In the genomic region with DNA sequence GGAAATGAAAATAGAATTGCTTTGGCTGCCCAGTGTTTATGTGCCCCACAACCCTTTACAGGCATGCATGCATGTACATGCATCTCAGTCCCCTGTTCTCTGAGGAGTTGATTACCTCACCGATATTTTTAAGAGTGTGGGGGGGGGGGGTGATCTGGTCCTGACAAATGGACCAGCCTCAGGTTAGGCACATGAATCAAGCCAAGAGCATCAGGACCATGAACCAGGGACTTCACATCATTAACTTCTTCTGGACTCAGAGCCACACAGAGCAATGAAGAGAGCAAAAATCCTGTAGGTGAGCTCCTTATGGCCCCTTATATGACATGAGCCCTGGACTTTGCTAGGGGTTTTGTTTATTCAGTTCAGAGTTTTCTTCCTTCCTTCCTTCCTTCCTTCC, we compare ENCODE assay signal across 25 mouse cellular contexts.
"Had no signal": no experiment of that assay in that cellular context is flagged by ENCODE, and none has a peak within 500 bp of the region (broad histone marks: within the 10 kb centered on the region; RNA-seq: fewer than 3 reads in every experiment).

No protein-coding gene starts in this region.

- H3K9ac ChIP-seq: heart, embryonic 12.5 days; hindbrain, embryonic 12.5 days; intestine, embryonic 15.5 days; limb, embryonic 13.5 days; limb, embryonic 15.5 days had no signal

- ATAC-seq: hindbrain, embryonic 16.5 days; inflammation-experienced regulatory T-cells, adult 6 months; intestine, embryonic 15.5 days; intestine, postnatal 0 days had no signal

- H3K4me3 ChIP-seq: gastrocnemius, adult 2 months; heart, adult 2 months; heart, embryonic 10.5 days; heart, embryonic 12.5 days; hindbrain, embryonic 10.5 days; hindbrain, embryonic 12.5 days; intestine, embryonic 15.5 days; limb, embryonic 13.5 days; limb, embryonic 15.5 days had no signal

- H3K4me2 ChIP-seq: heart, embryonic 12.5 days; limb, embryonic 15.5 days had no signal

- H3K27me3 ChIP-seq: heart, embryonic 12.5 days; hindbrain, embryonic 12.5 days; intestine, embryonic 15.5 days; limb, embryonic 13.5 days; limb, embryonic 15.5 days had no signal

- DNase-seq: gastrocnemius, adult 2 months; gastrocnemius, postnatal 10 days; gastrocnemius, postnatal 25 days; heart, adult 2 months; heart, postnatal 10 days; heart, postnatal 4 days; kidney, adult 18-20 months; kidney, adult 8-10 months; kidney, postnatal 14 days; kidney, postnatal 36 days; layer of hippocampus, adult 9-11 months; layer of hippocampus, postnatal 36 days; left cerebral cortex, postnatal 4 days had no signal

- H3K9me3 ChIP-seq: heart, embryonic 10.5 days; heart, embryonic 12.5 days; hindbrain, embryonic 10.5 days; hindbrain, embryonic 12.5 days; intestine, embryonic 15.5 days; limb, embryonic 13.5 days; limb, embryonic 15.5 days had no signal

- H3K27ac ChIP-seq: gastrocnemius, adult 2 months; heart, adult 2 months; heart, embryonic 10.5 days; hindbrain, embryonic 10.5 days; hindbrain, embryonic 12.5 days; hindbrain, embryonic 14.5 days; intestine, embryonic 15.5 days; kidney, postnatal 0 days; limb, embryonic 13.5 days; limb, embryonic 15.5 days had no signal

- H3K36me3 ChIP-seq: heart, embryonic 10.5 days; heart, embryonic 12.5 days; hindbrain, embryonic 10.5 days; hindbrain, embryonic 12.5 days; intestine, embryonic 15.5 days; limb, embryonic 13.5 days; limb, embryonic 15.5 days had no signal
